Mouse (Mus musculus) T-helper 2 cell (primary cell): ENCODE data around the gene Ddx1.

Experiments used
- in situ Hi-C: fragments of 300-600 bp; cut with MboI, MseI; formaldehyde crosslinking; loops from one replicate; pipeline ENCODE4 v1.15.1; 2025; ENCODE audit warnings: high pct_unique_total_duplicates

The Ddx1 gene

GRCm38 (mm10) chr12:13248691-13249572, at the start of gene Ddx1:
TSS of gene Ddx1 (minus strand) at chr12:13249213.
- in situ Hi-C loops: no loop called here

GRCm38 (mm10) chr12:13293421-13293881, 44.4 kb upstream of the Ddx1 start:
- in situ Hi-C loops: no loop called here

GRCm38 (mm10) chr12:13291453-13291852, 42.4 kb upstream of the Ddx1 start:
- in situ Hi-C loops: no loop called here

GRCm38 (mm10) chr12:13269570-13270390, 20.8 kb upstream of the Ddx1 start:
- in situ Hi-C loops: no loop called here

GRCm38 (mm10) chr12:13268826-13269449, 19.9 kb upstream of the Ddx1 start, which contains the start of gene Nbas:
TSS of gene Nbas (plus strand) at chr12:13269133.
- in situ Hi-C loops: no loop called here

GRCm38 (mm10) chr12:13268412-13268811, 19.4 kb upstream of the Ddx1 start:
- in situ Hi-C loops: no loop called here

GRCm38 (mm10) chr12:13255701-13256100, 6.7 kb upstream of the Ddx1 start:
- in situ Hi-C loops: no loop called here

GRCm38 (mm10) chr12:13255068-13255467, 6.1 kb upstream of the Ddx1 start:
- in situ Hi-C loops: no loop called here

- in situ Hi-C loops: no loop called here
Observed at GRCm38 (mm10) chr12:13249573-13249919, 533 bp upstream of the Ddx1 start.

GRCm38 (mm10) chr12:13242453-13242852, 6.6 kb downstream of the Ddx1 start:
- in situ Hi-C loops: no loop called here

- in situ Hi-C loops: loop anchor here (10.0 to 25.0 kb wide), 2 partner anchors 606 to 893 kb away; no protein-coding TSS in a partner anchor
Observed at GRCm38 (mm10) chr12:13218101-13218514, 30.9 kb downstream of the Ddx1 start.

GRCm38 (mm10) chr12:13217568-13217967, 31.4 kb downstream of the Ddx1 start:
- in situ Hi-C loops: loop anchor here (10.0 to 25.0 kb wide), 2 partner anchors 605 to 893 kb away; no protein-coding TSS in a partner anchor

- in situ Hi-C loops: loop anchor here (10.0 to 25.0 kb wide), 2 partner anchors 604 to 892 kb away; no protein-coding TSS in a partner anchor
Observed at GRCm38 (mm10) chr12:13216501-13217103, 32.4 kb downstream of the Ddx1 start.

- in situ Hi-C loops: loop anchor here (5.0 to 25.0 kb wide), 4 partner anchors 282 to 890 kb away; no protein-coding TSS in a partner anchor
Observed at GRCm38 (mm10) chr12:13214345-13215278, 34.4 kb downstream of the Ddx1 start.

- in situ Hi-C loops: loop anchor here (5.0 to 25.0 kb wide), 4 partner anchors 280 to 887 kb away; no protein-coding TSS in a partner anchor
Observed at GRCm38 (mm10) chr12:13211746-13212482, 37.1 kb downstream of the Ddx1 start.

- in situ Hi-C loops: loop anchor here (5.0 to 25.0 kb wide), 4 partner anchors 278 to 885 kb away; no protein-coding TSS in a partner anchor
Observed at GRCm38 (mm10) chr12:13209692-13210377, 39.2 kb downstream of the Ddx1 start.

GRCm38 (mm10) chr12:13208983-13209451, 40.0 kb downstream of the Ddx1 start:
- in situ Hi-C loops: loop anchor here (25.0 kb wide), 1 partner anchor 597 kb away; no protein-coding TSS in a partner anchor

GRCm38 (mm10) chr12:13208517-13208916, 40.5 kb downstream of the Ddx1 start:
- in situ Hi-C loops: loop anchor here (25.0 kb wide), 1 partner anchor 596 kb away; no protein-coding TSS in a partner anchor
